Mouse (Mus musculus): ENCODE measurements at regions not wholly inside any gene's neighbourhood (a gene's known extent, or its start where the extent isn't known, plus 50 kb on each side); places are given as distances from the start of the nearest gene placed in this dataset.

GRCm38 (mm10) chr12:12548688-12549087, 286.7 kb downstream of the Fam49a start:
- TF ChIP-seq CTCF (IDR thresholded peaks at IDR 0.05; ENCODE audit: low read depth): no peak
- H3K4me3 ChIP-seq (ENCODE audit: low read depth, low read length): no peak overlapping the region
- H3K9ac ChIP-seq: no peak overlapping the region
- no peak overlapping the region for H3K4me2 ChIP-seq (ENCODE audit: low read depth)
- no peaks in the 10 kb centered on the region for H3K27me3 ChIP-seq (ENCODE audit: insufficient read depth, low read length)
- no peaks in the 10 kb centered on the region for H3K9me3 ChIP-seq (ENCODE audit: low read length)
- no peaks in the 10 kb centered on the region for H3K36me3 ChIP-seq (ENCODE audit: insufficient read depth)
- WGBS: 27% methylated on average over 2 of the region's 2 CpGs
- no peak overlapping the region for H3K27ac ChIP-seq (ENCODE audit: low read depth, low read length)
- no peaks in the 10 kb centered on the region for H3K4me1 ChIP-seq (ENCODE audit: insufficient read depth)
- DNase-seq: no peak
- no peak for ATAC-seq

GRCm38 (mm10) chr12:12547477-12547876, 285.5 kb downstream of the Fam49a start:
- TF ChIP-seq CTCF (IDR thresholded peaks at IDR 0.05; ENCODE audit: low read depth): no peak
- Histone ChIP-seq H3K4me1 (ENCODE audit: insufficient read depth) (no peaks in the 10 kb centered on the region), H3K4me2 (ENCODE audit: low read depth) (no peak overlapping the region), H3K4me3 (ENCODE audit: low read depth, low read length) (no peak overlapping the region), H3K9me3 (ENCODE audit: low read length) (no peaks in the 10 kb centered on the region), H3K27ac (ENCODE audit: low read depth, low read length) (no peak overlapping the region), H3K9ac (no peak overlapping the region), H3K36me3 (ENCODE audit: insufficient read depth) (no peaks in the 10 kb centered on the region), H3K27me3 (ENCODE audit: insufficient read depth, low read length) (no peaks in the 10 kb centered on the region)
- 78% methylated on average over 1 of the region's 1 CpGs for WGBS
- no peak for DNase-seq
- ATAC-seq: no peak

DNA sequence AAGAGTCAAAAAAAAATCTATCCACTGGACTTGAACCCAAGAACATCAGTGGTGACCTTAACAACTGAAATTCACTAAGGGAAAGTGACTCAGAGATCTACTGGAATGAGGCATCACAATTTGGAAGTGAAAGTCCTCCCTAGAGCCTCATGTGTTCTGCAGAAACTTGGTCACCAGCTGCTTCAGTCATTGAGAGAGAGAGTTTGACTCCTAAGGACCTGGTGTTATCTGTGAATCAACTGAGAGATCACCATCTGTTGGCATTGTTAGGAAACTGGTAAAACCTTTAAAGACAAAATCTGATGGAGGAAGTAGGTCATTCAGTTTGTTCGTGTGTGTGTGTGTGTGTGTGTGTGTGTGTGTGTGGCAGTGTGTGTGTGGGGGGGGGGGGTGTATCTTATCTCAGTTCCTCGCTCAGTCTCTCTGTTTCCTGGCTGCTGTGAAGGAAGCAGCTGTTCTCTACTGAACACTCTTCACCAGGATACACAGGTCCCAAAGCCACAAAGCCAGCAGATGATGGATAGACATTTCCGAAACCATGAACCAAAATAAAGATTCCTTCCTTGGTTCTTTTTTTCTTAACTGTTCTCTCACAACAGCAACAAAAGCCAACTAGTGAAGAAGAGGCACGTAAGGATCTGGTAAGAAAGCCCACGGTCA, 284.6 kb downstream of the Fam49a start:
- TF ChIP-seq CTCF (IDR thresholded peaks at IDR 0.05; ENCODE audit: low read depth): no peak
- Histone ChIP-seq H3K4me1 (ENCODE audit: insufficient read depth) (no peaks in the 10 kb centered on the region), H3K9me3 (ENCODE audit: low read length) (no peaks in the 10 kb centered on the region), H3K36me3 (ENCODE audit: insufficient read depth) (no peaks in the 10 kb centered on the region), H3K27ac (ENCODE audit: low read depth, low read length) (no peak overlapping the region), H3K4me2 (ENCODE audit: low read depth) (no peak overlapping the region), H3K4me3 (ENCODE audit: low read depth, low read length) (no peak overlapping the region), H3K9ac (no peak overlapping the region), H3K27me3 (ENCODE audit: insufficient read depth, low read length) (no peaks in the 10 kb centered on the region)
- DNase-seq: no peak
- 91% methylated on average over 5 of the region's 5 CpGs for WGBS
- ATAC-seq: no peak

DNA sequence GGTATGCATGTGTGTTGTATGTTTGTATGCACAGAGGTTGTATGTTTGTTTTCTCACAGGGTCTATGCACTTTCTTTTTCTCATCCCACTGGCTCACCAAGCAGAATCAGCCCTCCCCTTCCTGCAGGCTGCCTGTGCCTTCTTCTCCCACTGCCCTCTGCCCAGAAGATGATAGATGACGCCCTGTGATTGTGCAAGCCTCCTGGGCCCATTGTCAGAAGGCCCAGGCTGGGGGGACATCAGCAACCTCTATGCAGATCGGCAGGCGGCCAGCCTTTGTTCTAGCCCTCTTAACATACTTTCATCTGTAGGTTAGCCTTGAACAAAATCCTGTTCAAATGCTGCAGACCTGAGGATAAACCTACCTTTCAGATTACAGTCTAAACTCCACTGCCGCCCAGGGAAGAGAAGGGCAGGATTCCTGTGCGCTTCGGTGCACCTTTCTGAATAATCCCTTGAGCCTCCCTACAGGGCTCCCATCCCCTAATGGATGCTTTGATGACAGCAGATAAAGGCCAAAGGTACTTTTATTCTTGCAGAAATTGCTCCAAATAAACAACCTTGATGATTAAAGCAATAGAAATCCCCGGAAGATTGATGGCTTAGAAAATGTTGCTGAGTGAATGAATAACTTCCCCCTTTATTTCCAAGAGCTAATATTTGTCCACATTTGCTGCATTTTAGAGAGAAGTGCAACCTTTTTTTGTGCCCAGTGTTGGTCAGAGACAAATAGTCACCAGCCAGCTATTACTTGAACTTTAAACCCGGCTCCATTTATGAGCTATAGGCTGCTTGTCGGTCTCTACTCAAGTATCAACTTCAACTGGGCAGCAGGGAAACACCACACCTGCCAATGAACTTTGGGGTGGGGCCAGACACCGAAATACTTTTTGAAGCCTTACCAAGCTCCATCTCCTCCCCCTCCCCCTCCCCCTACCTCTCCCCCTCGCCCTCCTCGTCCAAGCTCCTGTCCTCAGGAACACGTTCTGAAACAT, 279.4 kb downstream of the Fam49a start:
- H3K9ac ChIP-seq: no peak overlapping the region
- H3K4me3 ChIP-seq (ENCODE audit: low read depth, low read length): no peak overlapping the region
- no peaks in the 10 kb centered on the region for H3K4me1 ChIP-seq (ENCODE audit: insufficient read depth)
- TF ChIP-seq CTCF (IDR thresholded peaks at IDR 0.05; ENCODE audit: low read depth): no peak
- no peaks in the 10 kb centered on the region for H3K27me3 ChIP-seq (ENCODE audit: insufficient read depth, low read length)
- DNase-seq: no peak
- ATAC-seq: no peak
- H3K4me2 ChIP-seq (ENCODE audit: low read depth): no peak overlapping the region
- no peaks in the 10 kb centered on the region for H3K9me3 ChIP-seq (ENCODE audit: low read length)
- no peaks in the 10 kb centered on the region for H3K36me3 ChIP-seq (ENCODE audit: insufficient read depth)
- WGBS: 46% methylated on average over 13 of the region's 13 CpGs
- no peak overlapping the region for H3K27ac ChIP-seq (ENCODE audit: low read depth, low read length)

- no peaks in the 10 kb centered on the region for H3K9me3 ChIP-seq (ENCODE audit: low read length)
- H3K36me3 ChIP-seq (ENCODE audit: insufficient read depth): no peaks in the 10 kb centered on the region
- no peak for TF ChIP-seq CTCF (IDR thresholded peaks at IDR 0.05; ENCODE audit: low read depth)
- ATAC-seq: no peak
- H3K4me2 ChIP-seq (ENCODE audit: low read depth): no peak overlapping the region
- H3K27me3 ChIP-seq (ENCODE audit: insufficient read depth, low read length): no peaks in the 10 kb centered on the region
- no peak overlapping the region for H3K4me3 ChIP-seq (ENCODE audit: low read depth, low read length)
- no peak overlapping the region for H3K9ac ChIP-seq
- H3K4me1 ChIP-seq (ENCODE audit: insufficient read depth): no peaks in the 10 kb centered on the region
- WGBS: 90% methylated on average over 3 of the region's 3 CpGs
- no peak for DNase-seq
- H3K27ac ChIP-seq (ENCODE audit: low read depth, low read length): no peak overlapping the region
These were observed 277.4 kb downstream of the Fam49a start for GRCm38 (mm10) chr12:12539291-12539690.

DNA sequence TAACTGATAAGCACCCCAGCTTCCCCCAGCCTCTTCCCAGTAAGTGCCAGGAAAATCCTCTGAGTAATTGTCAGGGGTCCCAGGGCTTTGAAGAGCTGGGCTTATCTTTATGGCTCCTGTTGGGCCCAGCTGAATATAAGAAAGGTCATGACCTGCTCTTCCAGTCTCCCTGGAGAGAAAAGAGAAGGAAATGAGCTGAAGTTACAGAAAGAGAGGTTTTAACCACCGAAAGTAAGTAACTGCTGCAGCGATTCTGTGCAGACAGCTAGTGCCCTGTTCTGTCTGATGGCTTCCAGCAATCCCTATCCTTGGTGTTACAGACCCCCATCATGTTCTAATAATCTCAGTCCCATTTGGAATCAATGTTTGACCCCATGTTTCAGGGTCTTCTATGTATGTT, 272.8 kb downstream of the Fam49a start:
- H3K4me1 ChIP-seq (ENCODE audit: insufficient read depth): no peaks in the 10 kb centered on the region
- H3K36me3 ChIP-seq (ENCODE audit: insufficient read depth): no peaks in the 10 kb centered on the region
- 24% methylated on average over 2 of the region's 2 CpGs for WGBS
- DNase-seq (no peak), ATAC-seq (no peak)
- no peak overlapping the region for H3K4me3 ChIP-seq (ENCODE audit: low read depth, low read length)
- no peaks in the 10 kb centered on the region for H3K27me3 ChIP-seq (ENCODE audit: insufficient read depth, low read length)
- H3K9me3 ChIP-seq (ENCODE audit: low read length): no peaks in the 10 kb centered on the region
- H3K4me2 ChIP-seq (ENCODE audit: low read depth): no peak overlapping the region
- no peak overlapping the region for H3K27ac ChIP-seq (ENCODE audit: low read depth, low read length)
- no peak for TF ChIP-seq CTCF (IDR thresholded peaks at IDR 0.05; ENCODE audit: low read depth)
- no peak overlapping the region for H3K9ac ChIP-seq

GRCm38 (mm10) chr12:12530796-12531195, 268.9 kb downstream of the Fam49a start:
- H3K4me1 ChIP-seq (ENCODE audit: insufficient read depth): peaks cover 5% of the 10 kb centered on the region; the same call in 1 of the 2 replicates
- no peak overlapping the region for H3K4me3 ChIP-seq (ENCODE audit: low read depth, low read length)
- ATAC-seq (no peak), DNase-seq (no peak)
- no peaks in the 10 kb centered on the region for H3K36me3 ChIP-seq (ENCODE audit: insufficient read depth)
- TF ChIP-seq CTCF (IDR thresholded peaks at IDR 0.05; ENCODE audit: low read depth): no peak
- no peaks in the 10 kb centered on the region for H3K9me3 ChIP-seq (ENCODE audit: low read length)
- no peak overlapping the region for H3K9ac ChIP-seq
- no peaks in the 10 kb centered on the region for H3K27me3 ChIP-seq (ENCODE audit: insufficient read depth, low read length)
- no peak overlapping the region for H3K4me2 ChIP-seq (ENCODE audit: low read depth)
- H3K27ac ChIP-seq (ENCODE audit: low read depth, low read length): no peak overlapping the region
- WGBS: 75% methylated on average over 6 of the region's 6 CpGs

Data from forebrain, postnatal 0 days (tissue).